Mouse (Mus musculus) hindbrain, embryonic 15.5 days (tissue): Measurements from ENCODE around the gene Kank2. TPM values are rescaled to one million over a fixed set of nuclear protein-coding genes. Genes with fewer than 3 reads are reported as not detected.

Experiments
- ATAC-seq: fragments of 200-750 bp; cut with Nextera tagmentation; 2 replicates; pipeline ENCODE4 v1.8.0; 2017; ENCODE audit warnings: low read depth, moderate number of reproducible peaks, moderate TSS enrichment; ENCODE audit not compliant: low FRiP score
- H3K27ac ChIP-seq: fragments of 300-500 bp; sonication (generic); replicated peaks from 2 replicates; pipeline ENCODE4 v1.5.1; 2015; ENCODE audit warnings: mild to moderate bottlenecking, inconsistent platforms
- H3K27me3 ChIP-seq: fragments of 300-500 bp; sonication (generic); 2 replicates; pipeline ENCODE4 v1.6.1; 2015; ENCODE audit warnings: control low read depth, inconsistent platforms
- H3K36me3 ChIP-seq: fragments of 300-500 bp; sonication (generic); 2 replicates; pipeline ENCODE4 v1.6.1; 2015; ENCODE audit warnings: control low read depth, inconsistent platforms
- H3K4me1 ChIP-seq: fragments of 300-500 bp; sonication (generic); replicated peaks from 2 replicates; pipeline ENCODE4 v1.6.1; 2015; ENCODE audit warnings: control low read depth, inconsistent platforms
- H3K4me2 ChIP-seq: fragments of 300-500 bp; sonication (generic); 2 replicates; pipeline ENCODE4 v1.6.1; 2015; ENCODE audit warnings: moderate library complexity, mild to moderate bottlenecking, inconsistent platforms
- H3K4me3 ChIP-seq: fragments of 300-500 bp; sonication (generic); 2 replicates; pipeline ENCODE4 v1.5.1; 2015; ENCODE audit warnings: mild to moderate bottlenecking, inconsistent platforms
- H3K9ac ChIP-seq: fragments of 300-500 bp; sonication (generic); 2 replicates; pipeline ENCODE4 v1.6.1; 2015; ENCODE audit warnings: inconsistent platforms
- H3K9me3 ChIP-seq: fragments of 300-500 bp; sonication (generic); 2 replicates; pipeline ENCODE4 v1.6.1; 2016; ENCODE audit warnings: control low read depth, inconsistent platforms
- whole genome bisulfite sequencing: fragments of 180-500 bp; shearing (Covaris S2); methylation state at CpG from one replicate; pipeline ENCODE4 v1.1.7; 2015; 5-methylcytosine and 5-hydroxymethylcytosine counted together
- polyA plus RNA-seq: library from polyadenylated mRNA; unstranded; fragments of >200 nt; fragmentation: Nextera tagmentation; extraction: Ambion mirVana; gene quantifications from 2 replicates; pipeline ENCODE4 v1.2.1, GENCODE M21; 2015

The Kank2 gene
- polyA plus RNA-seq, 1 experiment from 2014 or later = 5.2 TPM

- Histone ChIP-seq H3K9ac (no peak overlapping the region), H3K4me2 (no peak overlapping the region), H3K4me3 (no peak overlapping the region), H3K27ac (no peak overlapping the region), H3K4me1 (no peaks in the 10 kb centered on the region), H3K36me3 (no peaks in the 10 kb centered on the region), H3K9me3 (no peaks in the 10 kb centered on the region), H3K27me3 (no peaks in the 10 kb centered on the region)
- 93% methylated on average over 5 of the region's 5 CpGs for WGBS
- no peak for ATAC-seq
Observed at GRCm38 (mm10) chr9:21811170-21811569, 12.6 kb upstream of the Kank2 start.

- no peak overlapping the region for H3K4me3 ChIP-seq
- H3K9me3 ChIP-seq = no peaks in the 10 kb centered on the region
- H3K27ac ChIP-seq = no peak overlapping the region
- WGBS = 61% methylated on average over 3 of the region's 3 CpGs
- H3K27me3 ChIP-seq = no peaks in the 10 kb centered on the region
- H3K36me3 ChIP-seq = no peaks in the 10 kb centered on the region
- ATAC-seq = no peak
- H3K9ac ChIP-seq = no peak overlapping the region
- no peak overlapping the region for H3K4me2 ChIP-seq
- no peaks in the 10 kb centered on the region for H3K4me1 ChIP-seq
Observed at GRCm38 (mm10) chr9:21808561-21808960, 10.0 kb upstream of the Kank2 start.

GRCm38 (mm10) chr9:21806976-21807375 lies 8.4 kb upstream of the Kank2 start:
- H3K27me3 ChIP-seq = no peaks in the 10 kb centered on the region
- H3K4me3 ChIP-seq = no peak overlapping the region
- no peak overlapping the region for H3K4me2 ChIP-seq
- no peak overlapping the region for H3K9ac ChIP-seq
- H3K4me1 ChIP-seq = no peaks in the 10 kb centered on the region
- H3K9me3 ChIP-seq = no peaks in the 10 kb centered on the region
- no peak overlapping the region for H3K27ac ChIP-seq
- ATAC-seq = no peak
- 82% methylated on average over 11 of the region's 11 CpGs for WGBS
- no peaks in the 10 kb centered on the region for H3K36me3 ChIP-seq

- Histone ChIP-seq H3K9ac (no peak overlapping the region), H3K36me3 (no peaks in the 10 kb centered on the region), H3K4me3 (no peak overlapping the region), H3K27ac (no peak overlapping the region), H3K4me1 (no peaks in the 10 kb centered on the region), H3K27me3 (no peaks in the 10 kb centered on the region), H3K4me2 (no peak overlapping the region), H3K9me3 (no peaks in the 10 kb centered on the region)
- WGBS = 78% methylated on average over 3 of the region's 3 CpGs
- no peak for ATAC-seq
Observed at GRCm38 (mm10) chr9:21806363-21806762, 7.8 kb upstream of the Kank2 start.

- Histone ChIP-seq H3K9me3 (no peaks in the 10 kb centered on the region), H3K36me3 (no peaks in the 10 kb centered on the region), H3K4me2 (0 out of 2 replicates have a peak overlapping the region, but pooled peaks have one; percentile 2), H3K4me1 (no peaks in the 10 kb centered on the region), H3K9ac (no peak overlapping the region), H3K27ac (no peak overlapping the region), H3K4me3 (no peak overlapping the region), H3K27me3 (no peaks in the 10 kb centered on the region)
- WGBS = 48% methylated on average over 13 of the region's 13 CpGs
- peak; percentile 83 for ATAC-seq
Observed at GRCm38 (mm10) chr9:21803986-21804644, 5.6 kb upstream of the Kank2 start.

- no peak overlapping the region for H3K27ac ChIP-seq
- H3K4me1 ChIP-seq = peaks cover 11% of the 10 kb centered on the region
- no peak overlapping the region for H3K4me2 ChIP-seq
- H3K36me3 ChIP-seq = no peaks in the 10 kb centered on the region
- H3K9ac ChIP-seq = no peak overlapping the region
- ATAC-seq = no peak
- H3K27me3 ChIP-seq = peaks cover 7% of the 10 kb centered on the region
- no peaks in the 10 kb centered on the region for H3K9me3 ChIP-seq
- no peak overlapping the region for H3K4me3 ChIP-seq
- WGBS = 87% methylated on average over 7 of the region's 7 CpGs
Observed at GRCm38 (mm10) chr9:21801591-21801990, 3.0 kb upstream of the Kank2 start.

- Histone ChIP-seq H3K9me3 (no peaks in the 10 kb centered on the region), H3K27me3 (peaks cover 7% of the 10 kb centered on the region), H3K9ac (no peak overlapping the region), H3K4me1 (peaks cover 12% of the 10 kb centered on the region), H3K36me3 (no peaks in the 10 kb centered on the region), H3K4me3 (no peak overlapping the region), H3K27ac (no peak overlapping the region), H3K4me2 (no peak overlapping the region)
- ATAC-seq = no peak
- WGBS = 77% methylated on average over 7 of the region's 7 CpGs
Observed at GRCm38 (mm10) chr9:21801121-21801520, 2.6 kb upstream of the Kank2 start.

- peak overlapping the region; percentile 66 for H3K4me3 ChIP-seq
- 66% methylated on average over 3 of the region's 3 CpGs for WGBS
- peaks cover 12% of the 10 kb centered on the region for H3K4me1 ChIP-seq
- H3K27me3 ChIP-seq = peaks cover 7% of the 10 kb centered on the region
- H3K4me2 ChIP-seq = peak overlapping the region; percentile 83
- no peaks in the 10 kb centered on the region for H3K36me3 ChIP-seq
- H3K9ac ChIP-seq = no peak overlapping the region
- H3K9me3 ChIP-seq = no peaks in the 10 kb centered on the region
- no peak for ATAC-seq
- H3K27ac ChIP-seq = no peak overlapping the region
Observed at GRCm38 (mm10) chr9:21799010-21799350, 436 bp upstream of the Kank2 start.

GRCm38 (mm10) chr9:21797921-21798344 lies 611 bp downstream of the Kank2 start:
- H3K27ac ChIP-seq = peak overlapping the region; percentile 67
- H3K27me3 ChIP-seq = peaks cover 7% of the 10 kb centered on the region
- H3K4me1 ChIP-seq = peaks cover 16% of the 10 kb centered on the region
- peak overlapping the region; percentile 83 for H3K4me2 ChIP-seq
- H3K9me3 ChIP-seq = no peaks in the 10 kb centered on the region
- H3K4me3 ChIP-seq = peak overlapping the region; percentile 66
- 1% methylated on average over 20 of the region's 26 CpGs for WGBS
- H3K9ac ChIP-seq = peak overlapping the region; percentile 53
- peak; percentile 46 for ATAC-seq
- H3K36me3 ChIP-seq = no peaks in the 10 kb centered on the region

GRCm38 (mm10) chr9:21796919-21797318 lies 1.6 kb downstream of the Kank2 start:
- no peaks in the 10 kb centered on the region for H3K36me3 ChIP-seq
- 72% methylated on average over 3 of the region's 3 CpGs for WGBS
- peaks cover 7% of the 10 kb centered on the region for H3K27me3 ChIP-seq
- 0 out of 2 replicates have a peak overlapping the region, but pooled peaks have one; percentile 3 for H3K27ac ChIP-seq
- H3K9me3 ChIP-seq = no peaks in the 10 kb centered on the region
- H3K4me1 ChIP-seq = peaks cover 21% of the 10 kb centered on the region
- no peak overlapping the region for H3K9ac ChIP-seq
- no peak for ATAC-seq
- peak overlapping the region; percentile 83 for H3K4me2 ChIP-seq
- no peak overlapping the region for H3K4me3 ChIP-seq

- Histone ChIP-seq H3K4me2 (no peak overlapping the region), H3K9ac (no peak overlapping the region), H3K27ac (0 out of 2 replicates have a peak overlapping the region, but pooled peaks have one; percentile 39), H3K4me1 (peaks cover 26% of the 10 kb centered on the region), H3K4me3 (no peak overlapping the region), H3K9me3 (no peaks in the 10 kb centered on the region), H3K27me3 (peaks cover 7% of the 10 kb centered on the region), H3K36me3 (no peaks in the 10 kb centered on the region)
- no peak for ATAC-seq
- 64% methylated on average over 3 of the region's 3 CpGs for WGBS
Observed at GRCm38 (mm10) chr9:21796259-21796658, 2.3 kb downstream of the Kank2 start.

GRCm38 (mm10) chr9:21795579-21795978 lies 3.0 kb downstream of the Kank2 start:
- no peak overlapping the region for H3K27ac ChIP-seq
- no peak overlapping the region for H3K9ac ChIP-seq
- no peaks in the 10 kb centered on the region for H3K36me3 ChIP-seq
- no peak overlapping the region for H3K4me3 ChIP-seq
- peaks cover 7% of the 10 kb centered on the region for H3K27me3 ChIP-seq
- H3K4me1 ChIP-seq = peaks cover 26% of the 10 kb centered on the region
- ATAC-seq = no peak
- no peaks in the 10 kb centered on the region for H3K9me3 ChIP-seq
- H3K4me2 ChIP-seq = no peak overlapping the region
- WGBS = 80% methylated on average over 5 of the region's 5 CpGs

- no peak overlapping the region for H3K4me3 ChIP-seq
- peaks cover 7% of the 10 kb centered on the region for H3K27me3 ChIP-seq
- ATAC-seq = no peak
- H3K9me3 ChIP-seq = no peaks in the 10 kb centered on the region
- no peak overlapping the region for H3K27ac ChIP-seq
- H3K36me3 ChIP-seq = no peaks in the 10 kb centered on the region
- H3K4me1 ChIP-seq = peaks cover 26% of the 10 kb centered on the region
- no peak overlapping the region for H3K4me2 ChIP-seq
- WGBS = 93% methylated on average over 25 of the region's 25 CpGs
- H3K9ac ChIP-seq = no peak overlapping the region
Observed at GRCm38 (mm10) chr9:21794925-21795324, 3.6 kb downstream of the Kank2 start.
